Mouse (Mus musculus) heart, embryonic 10.5 days (tissue): ENCODE results near the gene Ccm2. TPM values are rescaled to one million over a fixed set of nuclear protein-coding genes. Genes with fewer than 3 reads are reported as not detected.

Source experiments
- DNase-seq: peaks from one replicate; pipeline ENCODE4 v3.0.0-alpha.2; 2017; ENCODE audit warnings: low spot score
- H3K27ac ChIP-seq: fragments of 300-500 bp; sonication (generic); 2 replicates; pipeline ENCODE4 v1.5.1; 2016; ENCODE audit warnings: mild to moderate bottlenecking
- H3K27me3 ChIP-seq: fragments of 300-500 bp; sonication (generic); 2 replicates; pipeline ENCODE4 v1.6.1; 2016; ENCODE audit warnings: mild to moderate bottlenecking; ENCODE audit not compliant: poor library complexity, insufficient read depth, severe bottlenecking
- H3K36me3 ChIP-seq: fragments of 300-500 bp; sonication (generic); 2 replicates; pipeline ENCODE4 v1.6.1; 2016; ENCODE audit warnings: mild to moderate bottlenecking, moderate library complexity
- H3K4me1 ChIP-seq: fragments of 300-500 bp; sonication (generic); 2 replicates; pipeline ENCODE4 v1.6.1; 2016; ENCODE audit warnings: mild to moderate bottlenecking
- H3K4me3 ChIP-seq: fragments of 300-500 bp; sonication (generic); 2 replicates; pipeline ENCODE4 v1.5.1; 2016; ENCODE audit warnings: mild to moderate bottlenecking, moderate library complexity
- H3K9me3 ChIP-seq: fragments of 300-500 bp; sonication (generic); 2 replicates; pipeline ENCODE4 v1.6.1; 2016; ENCODE audit warnings: mild to moderate bottlenecking, moderate library complexity
- WGBS: fragments of 180-500 bp; shearing (Covaris S2); methylation state at CpG from one replicate; pipeline ENCODE4 v1.1.7; 2016; 5-methylcytosine and 5-hydroxymethylcytosine counted together
- polyA plus RNA-seq: library from polyadenylated mRNA; unstranded; fragments of >200 nt; fragmentation: Nextera tagmentation; extraction: Ambion mirVana; gene quantifications from 2 replicates; pipeline ENCODE4 v1.2.1, GENCODE M21; 2016

Ccm2 gene
- polyA plus RNA-seq, 1 experiment from 2014 or later, result 108 TPM

DNA sequence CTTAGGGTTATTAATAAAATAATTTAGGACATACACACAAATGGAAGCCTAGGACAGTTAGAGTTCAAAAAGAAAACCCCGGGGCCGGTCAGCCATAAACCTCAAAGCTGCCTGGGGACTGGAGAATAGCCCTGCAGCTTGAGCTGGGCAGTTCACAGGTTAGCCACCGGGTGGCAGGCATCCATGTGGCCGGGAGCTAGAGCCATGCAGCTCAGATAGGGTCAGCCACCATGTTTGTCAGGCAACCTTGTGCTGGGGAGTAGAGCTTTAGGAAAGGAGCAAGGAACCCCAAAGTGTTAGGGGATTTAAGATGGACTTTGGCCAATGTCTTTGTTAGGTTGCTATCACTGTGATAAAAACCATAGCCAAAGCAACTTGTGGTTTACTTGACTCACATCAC is 81.9 kb downstream of the Ccm2 start:
- WGBS, result 26% methylated on average over 4 of the region's 4 CpGs
- Histone ChIP-seq H3K9me3 (no peaks in the 10 kb centered on the region), H3K27me3 (no peaks in the 10 kb centered on the region), H3K4me1 (peaks cover 15% of the 10 kb centered on the region), H3K36me3 (peaks cover 11% of the 10 kb centered on the region), H3K4me3 (no peak overlapping the region), H3K27ac (no peak overlapping the region)
- no peak for DNase-seq

DNA sequence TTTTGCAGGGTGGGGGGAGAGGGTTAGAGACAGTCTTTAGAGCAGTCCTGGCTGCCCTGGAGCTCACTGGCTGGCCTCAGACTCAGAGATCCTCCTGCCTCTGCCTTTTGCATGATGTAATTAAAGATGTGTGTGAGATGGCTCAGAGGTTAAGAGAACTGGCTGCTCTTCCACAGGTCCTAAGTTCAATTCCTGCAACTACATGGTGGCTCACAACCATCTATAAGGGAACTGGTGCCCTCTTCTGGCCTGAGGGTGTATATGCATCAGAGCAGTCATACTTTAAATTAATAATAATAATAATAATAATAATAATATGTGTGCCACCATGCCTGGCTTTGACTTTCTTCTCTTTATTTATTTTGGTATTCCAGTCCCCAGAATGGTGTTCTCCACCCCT is 83.0 kb downstream of the Ccm2 start:
- Histone ChIP-seq H3K4me1 (peaks cover 5% of the 10 kb centered on the region; the same call in 1 of the 2 replicates), H3K4me3 (no peak overlapping the region), H3K27me3 (no peaks in the 10 kb centered on the region), H3K36me3 (peaks cover under 1% of the 10 kb centered on the region; the same call in 1 of the 2 replicates), H3K27ac (no peak overlapping the region), H3K9me3 (no peaks in the 10 kb centered on the region)
- DNase-seq, result no peak

DNA sequence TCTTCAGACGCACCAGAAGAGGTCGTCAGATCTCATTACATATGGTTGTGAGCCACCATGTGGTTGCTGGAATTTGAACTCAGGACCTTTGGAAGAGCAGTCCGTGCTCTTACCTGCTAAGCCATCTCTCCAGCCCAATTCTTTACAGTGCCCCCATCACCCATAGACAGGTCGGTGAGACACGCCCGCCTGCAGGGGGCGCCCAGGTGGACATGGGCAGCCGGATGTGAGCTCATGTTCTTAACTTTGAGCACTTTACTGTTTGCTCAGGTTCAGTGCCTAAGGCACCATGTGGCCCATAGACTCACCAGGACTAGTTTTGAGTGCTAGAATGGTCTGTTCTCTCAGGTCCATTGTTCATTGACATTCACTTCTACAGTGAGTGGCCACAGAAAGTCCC is 89.5 kb downstream of the Ccm2 start:
- no peaks in the 10 kb centered on the region for H3K36me3 ChIP-seq
- no peaks in the 10 kb centered on the region for H3K4me1 ChIP-seq
- DNase-seq, result no peak
- H3K27ac ChIP-seq, result no peak overlapping the region
- no peak overlapping the region for H3K4me3 ChIP-seq
- 0 out of 2 replicates have a peak, but pooled peaks cover 5% of the 10 kb centered on the region for H3K27me3 ChIP-seq
- H3K9me3 ChIP-seq, result no peaks in the 10 kb centered on the region
- WGBS, result 62% methylated on average over 8 of the region's 8 CpGs

DNA sequence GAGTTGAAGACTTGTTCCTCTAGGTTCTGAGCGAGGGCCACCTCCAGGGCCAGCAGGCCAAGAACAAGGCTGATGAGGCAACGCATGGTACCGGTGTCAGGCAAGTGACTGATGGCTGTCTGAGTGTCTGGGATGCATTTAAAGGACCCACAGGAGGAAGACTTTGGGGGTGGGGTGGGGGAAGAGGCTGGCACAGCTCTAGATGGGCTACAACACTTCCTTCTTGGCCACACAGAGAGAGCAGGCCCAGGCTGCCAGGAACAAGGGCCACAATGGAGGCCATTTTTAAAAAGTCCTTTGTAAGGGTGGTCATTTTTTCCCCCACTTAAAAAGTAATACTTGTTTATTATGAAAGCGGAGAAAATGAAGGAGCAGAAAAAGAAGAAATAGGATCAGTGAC is 91.8 kb downstream of the Ccm2 start, which contains the start of gene Wap:
TSS of gene Wap (minus strand) at position 101 of the 400 bp plus-strand sequence.
- H3K36me3 ChIP-seq, result no peaks in the 10 kb centered on the region
- H3K4me3 ChIP-seq, result no peak within 1 kb of the TSS
- WGBS, result 82% methylated on average over 4 of the region's 4 CpGs
- no peaks in the 10 kb centered on the region for H3K9me3 ChIP-seq
- H3K27ac ChIP-seq, result no peak within 1 kb of the TSS
- H3K4me1 ChIP-seq, result no peaks in the 10 kb centered on the region
- 0 out of 2 replicates have a peak, but pooled peaks cover 5% of the 10 kb centered on the region for H3K27me3 ChIP-seq
- DNase-seq, result no peak

DNA sequence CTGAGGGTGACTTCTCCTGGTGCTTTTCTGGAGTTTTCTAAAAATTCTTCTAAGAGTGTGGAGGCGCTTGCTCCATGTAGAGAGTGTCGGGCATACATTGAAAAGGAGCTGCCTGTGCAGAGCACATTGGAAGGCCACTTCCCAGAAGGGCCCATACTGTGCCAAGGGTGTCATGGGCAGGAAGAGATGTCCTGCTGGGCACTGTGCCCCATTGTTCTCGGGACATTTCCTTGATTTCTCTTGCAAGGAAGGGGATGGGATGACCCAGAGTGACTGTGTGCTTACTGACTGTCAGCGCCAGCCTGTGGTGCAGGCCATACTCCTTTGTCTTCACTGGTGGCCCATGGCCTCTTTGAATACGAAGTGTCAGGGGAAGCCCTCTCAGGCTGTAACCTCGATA is 92.4 kb downstream of the Ccm2 start:
- Histone ChIP-seq H3K4me1 (no peaks in the 10 kb centered on the region), H3K27me3 (0 out of 2 replicates have a peak, but pooled peaks cover 5% of the 10 kb centered on the region), H3K36me3 (no peaks in the 10 kb centered on the region), H3K27ac (no peak overlapping the region), H3K9me3 (no peaks in the 10 kb centered on the region), H3K4me3 (no peak overlapping the region)
- 76% methylated on average over 6 of the region's 6 CpGs for WGBS
- DNase-seq, result no peak

DNA sequence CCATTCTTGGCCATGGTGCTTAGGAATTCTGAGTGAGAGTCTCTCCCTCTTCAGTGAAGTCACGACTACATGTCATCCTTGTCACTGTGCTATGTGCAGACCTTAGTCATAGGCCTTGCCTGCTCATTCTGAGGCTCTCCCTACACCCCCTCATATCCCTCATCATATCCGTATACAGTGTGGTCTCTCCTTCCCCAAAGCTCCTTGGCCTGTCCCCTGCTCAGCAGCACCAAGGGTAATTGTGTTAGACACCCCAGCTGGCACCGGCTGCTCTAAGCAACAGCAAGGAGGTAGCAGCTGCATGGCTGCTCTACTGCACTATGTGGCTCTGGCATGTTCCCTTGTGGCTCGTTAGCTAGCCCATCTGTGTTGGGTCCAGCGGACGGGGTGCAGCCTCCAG is 97.9 kb downstream of the Ccm2 start:
- Histone ChIP-seq H3K27ac (no peak overlapping the region), H3K4me3 (no peak overlapping the region), H3K4me1 (no peaks in the 10 kb centered on the region), H3K36me3 (no peaks in the 10 kb centered on the region), H3K9me3 (no peaks in the 10 kb centered on the region), H3K27me3 (no peaks in the 10 kb centered on the region)
- 73% methylated on average over 6 of the region's 6 CpGs for WGBS
- DNase-seq, result no peak

Other genes starting within 250 kb of the Ccm2 start
- gene Zmiz2, start 157.8 kb upstream of the Ccm2 start, polyA plus RNA-seq, result 8.1 and 10.2 TPM in 2 replicates
- gene Ppia, start 131.4 kb upstream of the Ccm2 start, polyA plus RNA-seq, result 4,882 and 5,148 TPM in 2 replicates
- gene H2afv, start 102.4 kb upstream of the Ccm2 start, polyA plus RNA-seq, result 303 and 415 TPM in 2 replicates
- gene Purb, start 71.0 kb upstream of the Ccm2 start, polyA plus RNA-seq, result 21.0 and 24.4 TPM in 2 replicates
- gene Myo1g, start 25.9 kb upstream of the Ccm2 start, polyA plus RNA-seq, result 0.69 and 1.6 TPM in 2 replicates
- gene Nacad, start 59.2 kb downstream of the Ccm2 start, polyA plus RNA-seq, result 2.4 and 2.9 TPM in 2 replicates
- 72.1 and 73.8 TPM in 2 replicates for gene Tbrg4, start 79.2 kb downstream of the Ccm2 start, polyA plus RNA-seq
- gene Wap, start 91.8 kb downstream of the Ccm2 start, polyA plus RNA-seq, result not detected in 2 replicates
- gene Ramp3, start 111.6 kb downstream of the Ccm2 start, polyA plus RNA-seq, result 1.3 and 2.5 TPM in 2 replicates